Mouse (Mus musculus) midbrain, embryonic 16.5 days (tissue): ENCODE measurements around the gene Piezo1. TPM values are rescaled to one million over a fixed set of nuclear protein-coding genes. Genes with fewer than 3 reads are reported as not detected.

Experiments used
- ATAC-seq: fragments of 200-750 bp; cut with Nextera tagmentation; 2 replicates; pipeline ENCODE4 v1.8.0; 2017; ENCODE audit warnings: moderate TSS enrichment
- H3K27ac ChIP-seq: fragments of 300-500 bp; sonication (generic); 2 replicates; pipeline ENCODE4 v1.5.1; 2014; ENCODE audit warnings: mild to moderate bottlenecking, low read length, mixed read lengths
- H3K27me3 ChIP-seq: fragments of 300-500 bp; sonication (generic); 2 replicates; pipeline ENCODE4 v1.6.1; 2014; ENCODE audit warnings: low read depth, low read length, mixed read lengths; ENCODE audit not compliant: control insufficient read depth, insufficient read depth
- H3K36me3 ChIP-seq: fragments of 300-500 bp; sonication (generic); 2 replicates; pipeline ENCODE4 v1.6.1; 2014; ENCODE audit warnings: mild to moderate bottlenecking, low read length, moderate library complexity, mixed read lengths; ENCODE audit not compliant: control insufficient read depth, insufficient read depth
- H3K4me1 ChIP-seq: fragments of 300-500 bp; sonication (generic); 2 replicates; pipeline ENCODE4 v1.6.1; 2014; ENCODE audit warnings: mild to moderate bottlenecking, low read length, mixed read lengths; ENCODE audit not compliant: control insufficient read depth, insufficient read depth
- H3K4me2 ChIP-seq: fragments of 300-500 bp; sonication (generic); 2 replicates; pipeline ENCODE4 v1.6.1; 2014; ENCODE audit warnings: mild to moderate bottlenecking, low read length, mixed read lengths
- H3K4me3 ChIP-seq: fragments of 300-500 bp; sonication (generic); 2 replicates; pipeline ENCODE4 v1.5.1; 2014; ENCODE audit warnings: low read depth, mild to moderate bottlenecking, low read length, moderate library complexity, mixed read lengths
- H3K9ac ChIP-seq: fragments of 300-500 bp; sonication (generic); 2 replicates; pipeline ENCODE4 v1.6.1; 2014; ENCODE audit warnings: low read depth, low read length, mixed read lengths
- H3K9me3 ChIP-seq: fragments of 300-500 bp; sonication (generic); replicated peaks from 2 replicates; pipeline ENCODE4 v1.6.1; 2014; ENCODE audit warnings: mild to moderate bottlenecking, low read length, mixed read lengths; ENCODE audit not compliant: control insufficient read depth, poor library complexity, severe bottlenecking
- WGBS: fragments of 180-500 bp; shearing (Covaris S2); extraction: QIAGEN DNeasy Blood & Tissue Kit; methylation state at CpG from one replicate; pipeline ENCODE4 v1.1.7; 2014; 5-methylcytosine and 5-hydroxymethylcytosine counted together
- polyA plus RNA-seq: library from polyadenylated mRNA; unstranded; fragments of >200 nt; fragmentation: Nextera tagmentation; extraction: Ambion mirVana; gene quantifications from 2 replicates; pipeline ENCODE4 v1.2.1, GENCODE M21; 2015

Gene Piezo1
- polyA plus RNA-seq, 1 experiment from 2014 or later = 1.8 TPM

DNA sequence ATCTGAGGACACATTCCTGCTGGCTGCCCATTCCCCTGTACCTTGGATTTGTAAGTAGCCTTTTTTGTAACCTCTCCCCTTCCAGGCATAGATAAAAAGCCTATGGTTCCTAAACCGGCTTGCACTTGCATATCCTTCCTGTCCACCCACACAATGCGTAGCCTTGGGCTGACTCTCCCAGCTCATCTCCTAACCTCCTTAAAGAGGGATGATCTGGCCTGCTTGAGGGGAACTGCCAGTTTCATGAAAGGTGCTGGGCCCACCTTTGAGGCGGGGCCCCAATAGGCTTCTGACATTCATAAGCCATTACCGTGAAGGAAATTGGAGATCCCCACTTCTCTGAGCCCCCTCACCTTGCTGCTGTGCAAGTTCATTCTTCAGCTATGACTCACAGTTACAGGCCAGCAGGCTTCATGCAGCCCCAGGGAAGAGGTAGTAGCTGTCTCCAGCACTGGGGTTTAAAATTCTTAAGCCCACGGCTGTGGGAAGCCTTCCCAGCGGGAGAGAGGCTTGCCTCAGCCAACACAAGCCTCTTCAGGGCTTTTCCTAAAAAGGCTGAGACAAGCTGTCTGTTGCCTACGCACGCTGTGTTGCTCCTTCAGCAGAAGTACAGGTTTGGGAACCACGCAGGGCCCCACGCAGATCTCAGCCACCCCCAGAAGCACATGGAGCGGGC is 89.5 kb downstream of the Piezo1 start:
- no peak overlapping the region for H3K4me3 ChIP-seq
- peaks cover 37% of the 10 kb centered on the region for H3K27me3 ChIP-seq
- no peak overlapping the region for H3K4me2 ChIP-seq
- H3K9me3 ChIP-seq = no peaks in the 10 kb centered on the region
- peaks cover 11% of the 10 kb centered on the region for H3K36me3 ChIP-seq
- no peak overlapping the region for H3K9ac ChIP-seq
- no peak overlapping the region for H3K27ac ChIP-seq
- peaks cover 11% of the 10 kb centered on the region for H3K4me1 ChIP-seq
- ATAC-seq = no peak
- 62% methylated on average over 11 of the region's 11 CpGs for WGBS

DNA sequence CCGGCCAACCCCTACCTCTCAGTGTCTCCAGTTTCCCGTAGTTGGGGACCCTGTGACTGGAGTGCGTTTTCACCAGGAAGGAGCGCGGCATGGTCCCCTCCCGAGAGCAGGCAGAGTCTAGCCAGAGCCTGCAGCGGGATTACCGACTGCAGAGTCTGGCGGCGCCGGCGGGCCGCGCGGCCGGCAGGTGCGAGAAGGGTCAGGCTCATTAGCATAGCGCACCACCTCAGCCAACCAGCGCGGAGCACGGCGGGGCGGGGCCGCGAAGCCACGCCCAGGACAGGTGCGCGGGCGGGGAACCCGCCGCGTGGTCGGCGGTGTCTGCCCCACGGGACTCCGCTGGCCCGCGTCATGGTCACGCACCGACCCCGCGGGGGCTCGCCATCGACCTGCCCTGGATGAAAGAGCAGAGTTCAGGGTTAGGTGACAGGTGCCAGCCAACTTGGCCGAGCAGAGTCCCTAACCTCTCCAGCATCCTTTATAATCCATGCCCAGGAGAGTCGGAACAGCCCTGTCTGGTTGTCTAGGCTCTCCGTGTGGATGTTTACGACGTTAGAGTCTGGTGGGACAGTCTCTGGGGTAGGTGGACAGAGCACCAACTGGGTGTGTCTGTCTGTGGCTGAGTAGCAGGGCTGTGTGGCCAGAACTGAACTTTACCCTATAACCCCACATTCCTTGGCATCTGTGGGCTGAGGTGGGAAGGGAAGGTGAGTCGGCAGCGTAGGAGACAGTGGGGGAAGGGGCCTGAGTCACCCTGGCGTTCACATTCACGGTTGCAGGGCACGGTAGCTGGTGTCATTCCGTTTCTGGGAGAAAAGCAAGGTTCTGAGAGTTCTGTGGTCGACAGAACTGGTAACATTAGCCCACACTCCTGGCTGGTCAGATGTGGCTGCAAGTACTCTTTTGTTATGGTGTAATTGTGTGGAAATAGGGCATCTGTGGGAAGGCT is 90.3 kb downstream of the Piezo1 start, which contains the start of gene Snai3:
Gene Snai3, minus strand, starts transcription at position 210 of the 949 bp plus-strand sequence.
- peak within 1 kb of the TSS; percentile 42 for H3K4me3 ChIP-seq
- H3K36me3 ChIP-seq = peaks cover 4% of the 10 kb centered on the region
- H3K9ac ChIP-seq = peak within 1 kb of the TSS; percentile 50
- H3K4me2 ChIP-seq = peak within 1 kb of the TSS; percentile 90
- 2% methylated on average over 56 of the region's 56 CpGs for WGBS
- H3K27me3 ChIP-seq = peaks cover 37% of the 10 kb centered on the region
- peaks cover 11% of the 10 kb centered on the region for H3K4me1 ChIP-seq
- H3K27ac ChIP-seq = no peak within 1 kb of the TSS
- peak; percentile 56; the same call in 1 of the 2 replicates for ATAC-seq
- H3K9me3 ChIP-seq = no peaks in the 10 kb centered on the region

DNA sequence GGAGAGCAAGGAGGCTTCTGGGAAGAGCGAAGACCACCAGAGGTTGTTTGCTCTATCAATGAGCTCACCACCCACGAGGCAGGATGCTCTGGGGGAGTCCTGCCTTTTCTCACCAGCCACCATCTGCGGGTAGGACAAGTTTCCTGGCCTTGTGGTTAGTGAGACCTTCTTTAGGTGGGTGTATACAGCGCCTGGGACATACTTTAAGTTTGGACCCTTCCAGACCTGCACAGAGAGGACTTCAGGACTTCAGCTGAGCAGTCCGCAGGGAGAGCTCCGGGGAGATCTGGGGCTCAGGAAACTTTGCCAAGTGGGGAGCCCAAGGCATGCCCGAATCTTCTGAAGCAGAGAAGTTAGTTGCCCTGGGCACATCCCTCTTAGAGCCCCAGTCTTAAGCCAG is 91.1 kb downstream of the Piezo1 start:
- Histone ChIP-seq H3K27me3 (peaks cover 37% of the 10 kb centered on the region), H3K4me1 (peaks cover 11% of the 10 kb centered on the region), H3K36me3 (no peaks in the 10 kb centered on the region), H3K9ac (no peak overlapping the region), H3K9me3 (no peaks in the 10 kb centered on the region), H3K4me3 (peak overlapping the region; percentile 42), H3K27ac (no peak overlapping the region), H3K4me2 (peak overlapping the region; percentile 90)
- whole genome bisulfite sequencing = 29% methylated on average over 7 of the region's 7 CpGs
- no peak for ATAC-seq

- H3K27me3 ChIP-seq = peaks cover 37% of the 10 kb centered on the region
- no peak overlapping the region for H3K27ac ChIP-seq
- ATAC-seq = no peak
- no peak overlapping the region for H3K4me2 ChIP-seq
- no peak overlapping the region for H3K9ac ChIP-seq
- H3K9me3 ChIP-seq = no peaks in the 10 kb centered on the region
- 61% methylated on average over 6 of the region's 6 CpGs for WGBS
- H3K4me3 ChIP-seq = no peak overlapping the region
- no peaks in the 10 kb centered on the region for H3K36me3 ChIP-seq
- peaks cover 11% of the 10 kb centered on the region for H3K4me1 ChIP-seq
Measured at GRCm38 (mm10) chr8:122459218-122459900, 91.8 kb downstream of the Piezo1 start.

DNA sequence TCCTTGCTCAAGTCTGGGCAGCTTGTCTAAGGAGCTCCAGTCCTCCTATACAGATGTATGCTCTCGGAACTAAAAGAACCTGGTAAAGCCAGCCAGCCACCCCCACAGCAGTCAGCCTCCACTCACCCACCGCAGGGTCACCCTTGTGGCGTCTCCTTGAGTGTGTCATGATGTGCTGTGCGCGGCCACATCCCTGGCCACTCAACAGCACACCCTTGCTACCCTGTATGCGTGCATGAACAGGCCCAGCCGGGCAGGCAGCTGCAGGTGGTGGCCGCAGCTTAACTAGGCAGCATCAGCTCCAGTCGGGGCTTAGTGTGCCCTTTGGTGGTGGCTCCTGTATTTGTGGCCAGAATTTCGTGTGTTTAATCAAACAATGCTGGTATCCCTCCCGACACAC is 94.0 kb downstream of the Piezo1 start:
- no peak for ATAC-seq
- Histone ChIP-seq H3K9me3 (no peaks in the 10 kb centered on the region), H3K4me1 (peaks cover 11% of the 10 kb centered on the region), H3K4me3 (no peak overlapping the region), H3K27ac (no peak overlapping the region), H3K36me3 (no peaks in the 10 kb centered on the region), H3K9ac (no peak overlapping the region), H3K4me2 (no peak overlapping the region), H3K27me3 (peaks cover 34% of the 10 kb centered on the region)
- WGBS = 72% methylated on average over 11 of the region's 11 CpGs

DNA sequence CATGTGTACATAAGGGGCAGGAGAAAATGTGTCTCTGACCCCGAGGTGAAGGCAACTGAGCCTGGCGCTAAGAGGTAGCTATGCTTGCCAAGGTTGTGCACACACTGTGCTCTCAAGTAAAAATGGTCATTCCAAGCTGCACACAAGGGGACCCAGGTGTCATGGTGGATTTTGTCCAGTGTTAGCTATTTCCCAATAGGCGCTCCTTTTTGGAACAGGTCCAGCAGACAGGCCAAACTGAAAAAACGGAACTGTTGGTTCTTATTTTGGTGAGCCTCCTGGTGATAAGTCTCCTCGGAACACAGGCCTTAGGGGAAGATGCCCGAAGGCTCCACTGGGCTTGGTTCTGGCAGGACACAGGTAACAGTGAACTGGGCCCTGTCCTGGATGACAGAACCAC is 96.7 kb downstream of the Piezo1 start:
- Histone ChIP-seq H3K4me2 (no peak overlapping the region), H3K27me3 (peaks cover 8% of the 10 kb centered on the region), H3K27ac (no peak overlapping the region), H3K9me3 (no peaks in the 10 kb centered on the region), H3K4me3 (no peak overlapping the region), H3K36me3 (no peaks in the 10 kb centered on the region), H3K9ac (no peak overlapping the region), H3K4me1 (no peaks in the 10 kb centered on the region)
- ATAC-seq = no peak
- 91% methylated on average over 6 of the region's 6 CpGs for whole genome bisulfite sequencing

DNA sequence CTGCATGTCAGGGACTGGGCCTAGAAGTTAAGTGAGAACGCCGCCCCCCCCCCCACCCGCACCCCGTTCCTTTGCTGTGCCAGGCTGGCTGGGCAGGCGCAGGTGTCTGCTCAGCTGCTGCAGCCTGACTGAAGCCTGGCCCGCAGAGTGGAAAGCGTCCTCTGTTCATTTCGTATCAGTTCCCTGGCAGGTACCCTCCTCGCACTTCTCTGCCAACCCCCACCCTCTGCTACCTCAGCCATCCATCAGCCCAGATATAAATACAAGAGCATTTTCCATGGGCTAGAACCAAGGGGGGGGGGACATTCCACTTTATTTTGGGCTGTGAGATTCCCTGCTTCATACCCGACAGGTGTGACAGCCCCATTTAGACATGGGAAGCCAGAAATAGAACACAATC is 99.0 kb downstream of the Piezo1 start:
- H3K4me2 ChIP-seq = no peak overlapping the region
- no peaks in the 10 kb centered on the region for H3K4me1 ChIP-seq
- no peaks in the 10 kb centered on the region; the same call in 1 of the 2 replicates for H3K27me3 ChIP-seq
- WGBS = 88% methylated on average over 10 of the region's 10 CpGs
- no peaks in the 10 kb centered on the region for H3K36me3 ChIP-seq
- H3K4me3 ChIP-seq = no peak overlapping the region
- no peaks in the 10 kb centered on the region for H3K9me3 ChIP-seq
- H3K9ac ChIP-seq = no peak overlapping the region
- H3K27ac ChIP-seq = no peak overlapping the region
- ATAC-seq = no peak

GRCm38 (mm10) chr8:122451161-122451703 is 99.9 kb downstream of the Piezo1 start:
- Histone ChIP-seq H3K9me3 (no peaks in the 10 kb centered on the region), H3K4me2 (no peak overlapping the region), H3K36me3 (no peaks in the 10 kb centered on the region), H3K27ac (no peak overlapping the region), H3K27me3 (no peaks in the 10 kb centered on the region; the same call in 1 of the 2 replicates), H3K9ac (no peak overlapping the region), H3K4me1 (no peaks in the 10 kb centered on the region), H3K4me3 (no peak overlapping the region)
- ATAC-seq = no peak
- WGBS = 84% methylated on average over 7 of the region's 7 CpGs
